Mouse (Mus musculus) effector memory CD4-positive, alpha-beta T cell, adult 5 months (primary cell): ENCODE data around the gene Olfr411. TPM values are rescaled to one million over a fixed set of nuclear protein-coding genes. Genes with fewer than 3 reads are reported as not detected.

Source experiments
- polyA plus RNA-seq: library from polyadenylated mRNA; unstranded; fragments of 100-300 nt; shearing (Covaris generic); gene quantifications from one replicate; pipeline ENCODE4 v1.2.1, GENCODE M21; 2017

Olfr411 gene
- polyA plus RNA-seq, result not detected

GRCm38 (mm10) chr11:74352550-74352949, at the start of gene Olfr411:
TSS of gene Olfr411 (minus strand) at chr11:74352650.

DNA sequence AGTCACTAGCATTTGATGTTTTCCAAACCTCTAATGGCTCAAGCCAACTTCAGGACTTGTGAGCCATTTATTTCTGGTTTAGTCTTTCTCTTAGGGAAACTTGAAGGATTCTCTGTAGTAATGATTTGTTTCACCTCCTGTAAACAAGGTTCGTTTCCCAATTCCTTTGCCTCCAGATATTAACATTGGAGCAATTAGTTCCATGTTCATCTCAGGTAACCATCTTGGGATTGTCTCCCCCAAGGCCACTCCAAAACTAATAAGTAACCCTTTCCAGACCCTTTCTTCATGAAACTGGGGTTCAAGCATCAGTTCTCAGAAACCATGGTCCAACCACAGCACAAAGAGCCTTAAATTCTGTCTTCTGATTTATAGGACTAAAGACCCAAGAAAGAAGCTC, 9.3 kb upstream of the Olfr411 start, which contains the start of gene Olfr412:
Gene Olfr412 (plus strand): TSS at position 301 of the 400 bp plus-strand sequence.

GRCm38 (mm10) chr11:74337931-74338330, 14.5 kb downstream of the Olfr411 start, which contains the start of gene Olfr410:
TSS of gene Olfr410 (minus strand) at chr11:74338031.

Other genes with a start within 250 kb of the Olfr411 start
- gene Olfr401, start 238.9 kb downstream of the Olfr411 start, polyA plus RNA-seq, result not detected
- gene Olfr402, start 199.1 kb downstream of the Olfr411 start, polyA plus RNA-seq, result not detected
- not detected for gene Olfr403, start 166.4 kb downstream of the Olfr411 start, polyA plus RNA-seq
- gene Olfr43, start 141.3 kb downstream of the Olfr411 start, polyA plus RNA-seq, result not detected
- not detected for gene Olfr406, start 92.8 kb downstream of the Olfr411 start, polyA plus RNA-seq
- gene Olfr59, start 68.9 kb downstream of the Olfr411 start, polyA plus RNA-seq, result not detected
- not detected for gene Olfr410, start 14.6 kb downstream of the Olfr411 start, polyA plus RNA-seq
- gene Olfr412, start 9.4 kb upstream of the Olfr411 start, polyA plus RNA-seq, result not detected